Mouse (Mus musculus) adipose tissue, adult 10 weeks (tissue): ENCODE measurements around the gene Tbc1d4. TPM values are rescaled to one million over a fixed set of nuclear protein-coding genes. Genes with fewer than 3 reads are reported as not detected.

ENCODE experiments used
- polyA plus RNA-seq: library from polyadenylated mRNA; stranded (reverse); fragments of 350-450 nt; fragmentation: Illumina TruSeq; extraction: RNeasy Lipid Tissue Mini Kit (QIAGEN cat#74804); gene quantifications from one replicate; pipeline ENCODE4 v1.2.3, GENCODE M21; 2014; ENCODE audit warnings: low read depth, low replicate concordance

The Tbc1d4 gene
- 22.0 TPM for polyA plus RNA-seq

GRCm38 (mm10) chr14:101608519-101609368, at the start of gene Tbc1d4:
Tbc1d4 (minus strand) TSS chr14:101609191.

DNA sequence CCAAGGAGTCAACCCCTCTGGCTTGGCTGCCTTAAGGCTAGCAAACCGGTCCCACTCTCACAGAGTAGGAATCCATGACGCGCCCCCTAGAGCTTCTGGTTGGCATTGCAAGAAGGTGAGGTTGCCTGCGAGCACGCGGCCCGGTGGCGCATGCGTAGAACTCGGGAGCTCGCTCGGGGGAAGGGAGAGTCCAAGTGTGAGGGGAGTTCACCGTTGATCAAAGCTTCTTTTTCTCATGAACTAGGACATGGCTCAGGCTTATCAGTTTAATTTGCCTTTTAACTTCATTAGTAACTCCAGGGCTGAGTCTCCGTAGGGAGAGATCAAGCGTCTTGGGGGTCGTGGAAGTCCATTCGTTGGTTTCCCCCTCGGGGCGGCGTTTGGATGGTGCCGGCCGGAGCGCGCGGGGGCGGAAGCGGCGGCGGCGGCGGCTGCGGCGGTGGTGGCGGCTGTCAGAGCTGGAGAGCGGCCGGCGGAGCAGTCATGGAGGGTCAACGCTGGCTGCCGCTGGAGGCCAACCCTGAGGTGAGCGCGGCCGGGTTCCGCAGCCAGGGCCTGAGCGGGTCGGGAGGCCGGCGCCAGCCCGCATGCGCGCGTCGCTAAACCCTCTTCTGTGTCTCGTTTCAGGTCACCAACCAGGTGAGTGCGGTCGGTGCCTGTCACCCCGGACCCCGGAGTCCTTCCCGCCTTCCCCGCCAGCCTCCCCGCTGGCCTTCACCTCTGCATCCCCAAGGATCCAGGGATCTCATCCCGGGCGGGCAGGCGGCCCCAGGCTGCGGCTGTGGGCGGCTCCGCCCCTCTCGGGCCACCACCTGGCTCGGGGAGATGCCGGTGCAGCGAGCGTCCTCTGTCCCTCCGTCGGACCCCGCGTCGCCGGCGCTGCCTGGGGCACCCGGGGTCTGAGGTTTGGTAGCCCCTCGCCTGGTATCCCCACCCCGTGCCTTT, 44.9 kb upstream of the Tbc1d4 start, which contains the start of gene Uchl3:
Gene Uchl3, plus strand, starts transcription at position 387 of the 945 bp plus-strand sequence.

GRCm38 (mm10) chr14:101640153-101640843, 31.3 kb upstream of the Tbc1d4 start, which contains the start of gene Commd6:
Commd6 (minus strand) TSS chr14:101640686.

Other genes with a start within 250 kb of the Tbc1d4 start
- gene Commd6, start 31.5 kb upstream of the Tbc1d4 start, polyA plus RNA-seq: 49.7 TPM
- gene Uchl3, start 44.8 kb upstream of the Tbc1d4 start, polyA plus RNA-seq: 24.8 TPM
- 1.1 TPM for gene Gm9922, start 120.6 kb upstream of the Tbc1d4 start, polyA plus RNA-seq
- 16.5 TPM for gene Lmo7, start 120.8 kb upstream of the Tbc1d4 start, polyA plus RNA-seq